Mouse (Mus musculus) gastrocnemius, adult 2 months (tissue): ENCODE data around the gene Spaca6. TPM values are rescaled to one million over a fixed set of nuclear protein-coding genes. Genes with fewer than 3 reads are reported as not detected.

ENCODE experiments used
- DNase-seq: peaks from one replicate; pipeline ENCODE4 v3.0.0; 2022
- H3K27ac ChIP-seq: fragments of 200-600 bp; 2 replicates; pipeline ENCODE4 v1.8.1; 2022; ENCODE audit warnings: mild to moderate bottlenecking
- H3K4me3 ChIP-seq: fragments of 200-600 bp; 2 replicates; pipeline ENCODE4 v1.8.1; 2022; ENCODE audit warnings: mild to moderate bottlenecking, moderate library complexity
- CTCF ChIP-seq: fragments of 200-600 bp; IDR thresholded peaks from 2 replicates; pipeline ENCODE4 v1.8.1; 2022; ENCODE audit warnings: antibody characterized with exemption, mild to moderate bottlenecking, moderate library complexity
- intact Hi-C: fragments of 180-260 bp; cut with DNase I; formaldehyde crosslinking; loops from one replicate; pipeline ENCODE4 v1.15.1; 2025
- long read RNA-seq, 2 experiments: library from polyadenylated mRNA; stranded (forward); transcript quantifications; one replicate each; pipeline ENCODE4 v2.0.0; 2021
- total RNA-seq, 2 experiments: library from RNA; stranded (reverse); gene quantifications; 2 replicates each; pipeline ENCODE4 v1.2.3; 2021

The Spaca6 gene
- total RNA-seq, result 1 to 10 TPM; 8.4 to 8.9 TPM
- long read RNA-seq, experiment 1, result 0 reads
- long read RNA-seq, experiment 2, partial matches to known transcripts, result 0 of 1 reads
- long read RNA-seq, experiment 2, other reads (novel, unspliced or antisense), result 0 of 1 reads

DNA sequence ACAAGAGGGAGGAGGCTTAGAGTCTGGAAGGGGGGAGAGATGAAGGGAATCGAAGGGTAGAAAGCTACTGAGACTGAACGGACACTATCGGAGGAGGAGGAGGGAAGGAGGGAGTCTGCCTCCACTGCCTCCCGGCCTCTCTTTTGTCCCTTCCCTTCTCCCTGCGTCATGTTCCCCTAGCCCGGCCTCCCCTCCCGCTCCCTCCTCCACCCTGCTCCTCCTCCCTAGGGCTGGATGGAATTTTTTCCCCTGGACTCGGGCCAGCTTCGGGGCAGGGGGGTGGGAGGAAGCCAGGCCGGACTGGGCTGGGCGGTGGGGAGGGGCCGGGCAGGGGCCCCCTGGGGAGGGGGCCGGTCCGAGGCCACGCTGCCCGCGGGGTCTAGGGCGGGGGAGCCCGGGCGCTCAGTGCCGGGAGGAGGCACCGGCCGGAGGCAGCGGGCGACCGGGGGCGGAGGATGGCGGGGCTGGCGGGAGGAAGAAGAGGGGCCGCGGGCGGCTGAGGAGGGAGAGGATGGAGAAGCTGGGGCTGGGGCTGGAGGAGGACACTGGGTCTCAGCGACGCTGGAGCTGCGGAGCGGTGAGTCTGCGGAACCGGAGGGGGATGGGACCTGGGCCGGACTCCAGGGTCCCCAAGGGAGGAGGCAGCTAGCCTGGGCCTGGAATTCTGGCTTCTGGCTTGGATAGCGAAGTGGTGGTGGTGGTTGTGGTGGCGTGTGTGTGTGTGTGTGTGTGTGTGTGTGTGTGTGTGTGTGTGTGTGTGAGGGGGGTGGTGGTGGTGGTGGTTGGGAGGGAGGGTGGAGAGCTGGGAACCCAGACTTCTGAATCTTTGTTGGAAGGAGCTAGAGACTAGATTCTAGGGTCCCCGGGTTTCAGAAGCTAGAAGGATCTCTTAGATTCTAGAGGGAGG, at the start of gene Spaca6:
Spaca6 (plus strand) TSS at position 408 of the 907 bp plus-strand sequence.
- peak; percentile 94 for DNase-seq
- TF ChIP-seq CTCF, result no peak
- intact Hi-C loops, result loop anchor here (1.0 to 5.0 kb wide), 2 partner anchors 11 to 40 kb away; no protein-coding TSS in a partner anchor
- peak within 1 kb of the TSS; percentile 94 for H3K4me3 ChIP-seq
- peak within 1 kb of the TSS; percentile 96 for H3K27ac ChIP-seq

DNA sequence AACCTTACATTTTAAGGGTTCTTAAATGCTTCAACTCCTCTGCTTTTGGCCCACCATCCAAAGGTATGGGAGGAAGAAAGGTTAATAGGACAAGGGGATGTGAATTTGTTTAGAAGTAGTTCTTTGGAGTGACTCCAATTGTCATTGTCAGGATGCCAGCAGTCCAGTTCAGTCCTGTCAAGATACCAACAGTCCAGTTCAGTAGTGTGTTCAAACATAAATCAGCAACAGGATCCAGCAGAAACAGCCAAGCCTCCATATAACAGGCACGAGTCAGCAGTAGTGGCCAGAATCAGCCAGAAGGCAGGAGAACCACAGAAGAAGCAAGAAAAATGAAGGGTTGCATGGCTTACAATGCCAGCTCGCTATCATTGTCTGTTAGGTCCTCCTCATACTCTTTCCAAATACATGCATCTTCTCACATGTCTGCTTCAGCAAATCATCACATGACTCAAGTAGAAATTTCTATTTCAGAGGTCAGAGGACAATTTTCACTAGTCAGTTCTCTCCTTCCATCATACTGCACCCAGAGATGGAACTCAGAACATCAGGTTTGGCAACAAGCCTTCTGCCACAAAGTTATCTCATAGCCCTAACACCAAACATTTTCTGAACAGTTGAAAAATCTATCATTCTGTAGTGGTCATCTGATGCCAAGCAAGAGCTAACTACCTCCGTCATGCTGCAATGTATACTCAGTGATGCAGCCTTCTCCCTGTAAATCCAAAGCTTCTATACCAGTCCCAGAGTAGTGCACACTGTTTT, 35.9 kb upstream of the Spaca6 start:
- TF ChIP-seq CTCF, result no peak
- Histone ChIP-seq H3K4me3 (no peak overlapping the region), H3K27ac (no peak overlapping the region)
- intact Hi-C loops, result no loop called here
- no peak for DNase-seq

DNA sequence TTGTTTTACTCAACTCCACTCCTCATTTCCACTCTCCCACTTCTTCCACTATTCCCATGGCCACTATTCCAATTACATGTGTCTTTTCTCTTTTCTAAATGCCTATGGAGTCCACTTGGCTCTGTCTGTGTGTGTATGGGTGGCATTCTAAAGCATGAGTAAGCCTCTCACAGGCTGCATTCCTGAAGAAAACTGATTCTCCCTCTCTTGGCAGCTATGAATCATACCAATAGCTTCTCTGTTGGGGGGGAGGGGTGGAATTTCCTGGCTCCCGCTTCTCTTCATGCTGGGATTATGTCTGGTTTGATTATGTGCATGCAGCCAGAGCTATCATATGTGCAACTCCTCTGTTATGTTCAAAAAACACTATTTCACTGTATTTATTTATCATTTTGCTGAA, 34.4 kb upstream of the Spaca6 start:
- Histone ChIP-seq H3K4me3 (no peak overlapping the region), H3K27ac (no peak overlapping the region)
- TF ChIP-seq CTCF, result no peak
- intact Hi-C loops, result no loop called here
- no peak for DNase-seq

DNA sequence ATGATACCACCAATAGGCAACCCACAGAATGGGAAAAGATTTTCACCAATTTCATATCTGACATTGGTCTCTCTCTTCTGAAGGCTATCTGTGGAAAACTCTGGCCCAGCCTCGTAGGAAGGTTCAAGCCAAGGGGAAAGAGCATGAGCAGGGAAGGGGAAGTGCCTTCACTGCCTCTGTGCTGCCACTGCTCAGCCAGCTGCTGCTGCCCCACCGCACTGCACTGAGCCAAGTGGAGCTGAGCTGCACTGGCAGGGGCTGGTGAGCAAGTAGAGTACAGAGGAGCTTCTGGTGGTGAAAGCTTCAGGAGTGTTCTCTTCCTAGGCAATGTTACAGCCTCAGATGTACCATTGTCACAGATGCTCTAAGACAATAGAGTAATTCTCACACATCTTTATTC, 31.4 kb upstream of the Spaca6 start:
- intact Hi-C loops, result no loop called here
- DNase-seq, result no peak
- H3K4me3 ChIP-seq, result no peak overlapping the region
- no peak for TF ChIP-seq CTCF
- no peak overlapping the region for H3K27ac ChIP-seq

DNA sequence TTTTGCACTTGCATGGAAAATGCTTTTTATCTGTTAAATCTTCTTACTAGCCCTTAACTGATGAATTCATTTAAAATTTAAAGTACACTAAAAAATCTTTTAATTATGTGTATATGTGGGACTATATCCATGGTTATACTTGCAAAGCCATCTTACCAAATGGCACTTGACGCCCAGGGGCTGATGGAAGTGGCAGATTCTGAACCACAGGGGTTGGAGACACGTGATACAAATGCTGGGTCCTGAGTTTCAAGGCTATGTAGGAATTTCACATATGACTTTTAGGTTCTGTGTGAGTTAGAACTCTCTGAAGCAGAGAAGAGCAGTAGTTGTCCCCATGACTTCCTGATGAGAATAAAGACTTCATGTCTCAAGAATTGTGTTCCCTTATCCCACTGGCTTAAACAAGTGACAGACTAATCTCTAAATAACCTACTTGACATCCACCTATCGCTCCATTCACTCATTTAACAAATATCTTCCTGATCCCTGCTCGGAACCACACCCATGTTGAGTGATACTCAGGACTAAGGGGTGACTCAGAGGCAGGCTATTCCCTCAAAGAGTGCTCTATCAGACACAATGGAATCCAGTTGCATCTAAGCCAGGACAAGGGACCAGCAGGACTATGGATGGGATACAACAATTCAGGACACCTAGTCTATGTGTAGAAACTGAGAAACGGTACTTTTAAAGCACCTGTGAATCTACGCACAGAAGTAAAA, 3.2 kb upstream of the Spaca6 start:
- no peak overlapping the region for H3K4me3 ChIP-seq
- DNase-seq, result no peak
- no peak for TF ChIP-seq CTCF
- H3K27ac ChIP-seq, result no peak overlapping the region
- intact Hi-C loops, result no loop called here

DNA sequence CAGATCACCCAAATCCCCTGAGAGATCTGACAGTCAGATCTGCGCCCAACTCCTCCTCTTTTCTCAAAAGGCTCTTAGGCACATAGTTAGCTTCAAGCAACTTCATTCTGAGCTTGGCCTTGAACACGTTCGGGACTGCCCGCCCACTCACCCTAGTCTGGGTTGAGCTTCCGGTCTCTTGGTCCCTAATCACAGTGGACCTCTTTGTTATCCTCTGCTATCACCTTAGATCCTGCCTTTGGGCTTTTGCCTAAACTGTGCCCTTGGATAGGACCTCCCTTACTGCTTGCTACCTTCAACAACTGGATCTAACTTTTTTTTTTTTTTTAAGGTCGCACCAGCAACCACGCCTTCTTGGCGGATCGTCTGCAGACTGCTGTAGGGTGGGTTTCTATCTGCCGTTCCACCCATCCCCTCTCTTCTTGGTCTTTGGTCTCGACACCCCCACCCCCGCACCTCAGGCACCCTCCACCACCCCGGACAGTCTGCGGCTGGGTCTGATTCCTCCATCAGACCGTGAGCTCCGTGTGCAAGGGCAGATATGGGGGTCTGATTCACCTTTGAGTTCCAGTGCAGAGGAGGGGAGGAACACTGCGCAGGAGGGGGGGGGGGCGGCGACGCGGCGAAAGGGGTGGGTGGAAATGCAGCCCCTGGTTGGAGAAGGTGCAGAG, 902 bp upstream of the Spaca6 start:
- TF ChIP-seq CTCF, result no peak
- peak; percentile 46 for DNase-seq
- Histone ChIP-seq H3K4me3 (peak overlapping the region; percentile 94), H3K27ac (peak overlapping the region; percentile 96)
- intact Hi-C loops, result loop anchor here (1.0 to 5.0 kb wide), 2 partner anchors 12 to 39 kb away; no protein-coding TSS in a partner anchor

DNA sequence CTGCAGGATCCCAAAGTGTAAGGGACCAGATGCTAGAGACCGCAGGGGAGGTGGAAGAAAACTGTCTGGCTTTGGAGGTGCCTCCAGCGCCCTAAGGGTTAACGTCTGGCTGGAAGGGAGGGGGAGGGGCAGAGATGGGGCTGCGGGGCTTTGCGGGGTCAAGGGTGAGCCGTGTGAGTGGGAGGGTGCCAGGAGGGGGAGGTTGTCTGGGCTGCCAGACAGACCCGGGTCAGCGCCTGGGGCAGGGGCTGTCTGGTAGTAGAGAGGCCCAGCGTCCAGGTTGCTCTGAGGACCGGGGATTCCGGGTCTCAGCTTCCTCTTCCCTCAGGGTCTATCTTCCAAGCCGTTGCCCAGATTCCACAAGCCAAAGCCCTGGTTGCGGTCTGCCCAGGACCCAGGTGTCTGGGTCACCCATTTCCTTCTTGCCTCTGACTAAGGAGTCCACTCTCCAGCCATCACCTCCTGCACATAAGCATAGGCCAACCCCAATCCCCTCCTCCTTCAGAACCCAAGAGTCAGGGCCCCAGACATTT, 766 bp downstream of the Spaca6 start:
- TF ChIP-seq CTCF, result no peak
- Histone ChIP-seq H3K27ac (peak overlapping the region; percentile 96), H3K4me3 (peak overlapping the region; percentile 94)
- intact Hi-C loops, result loop anchor here (5.0 kb wide), 1 partner anchor 40 kb away; no protein-coding TSS in a partner anchor
- DNase-seq, result peak; percentile 69

DNA sequence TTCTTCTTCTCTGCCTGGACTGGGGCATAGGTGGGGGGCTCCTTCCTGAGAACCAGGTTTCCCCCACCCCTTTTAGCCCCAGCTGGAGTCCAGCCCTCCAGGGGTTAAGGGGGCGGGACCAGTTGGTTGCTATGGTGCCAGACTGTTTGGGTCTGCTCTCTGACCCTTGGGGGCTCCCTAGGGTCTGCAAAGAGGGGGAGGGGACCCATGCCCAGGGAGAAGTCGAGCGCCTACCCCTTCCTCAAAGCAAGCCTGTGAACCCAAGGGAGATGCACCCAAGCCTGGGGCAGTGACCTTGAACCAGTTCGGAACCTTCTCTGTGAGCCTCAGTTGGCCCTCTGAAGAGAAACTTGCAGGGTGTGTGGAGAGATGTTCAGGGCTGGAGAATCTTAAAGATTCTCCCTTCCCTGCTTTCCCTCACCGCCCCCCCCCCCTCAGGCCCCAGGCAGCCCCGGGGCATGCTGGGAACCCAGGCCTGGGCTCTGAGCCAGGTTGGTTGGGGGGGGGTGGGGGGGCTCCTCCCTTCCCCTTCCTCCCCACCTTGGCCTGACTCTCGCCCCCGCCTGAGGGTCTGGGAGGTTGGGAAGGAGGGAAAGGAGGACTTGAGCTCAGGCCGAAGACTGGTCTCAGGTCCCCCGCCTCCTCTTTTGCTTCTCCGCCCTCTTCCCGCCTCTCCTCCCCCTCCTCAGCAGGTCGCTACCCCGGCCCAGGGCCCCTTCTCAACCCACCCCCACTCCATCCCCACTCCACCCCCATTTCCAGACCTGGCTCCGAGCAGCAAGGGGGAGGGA, 1.4 kb downstream of the Spaca6 start:
- peak overlapping the region; percentile 96 for H3K27ac ChIP-seq
- DNase-seq, result peak; percentile 65
- intact Hi-C loops, result loop anchor here (5.0 kb wide), 1 partner anchor 41 kb away; no protein-coding TSS in a partner anchor
- H3K4me3 ChIP-seq, result peak overlapping the region; percentile 94
- no peak for TF ChIP-seq CTCF

DNA sequence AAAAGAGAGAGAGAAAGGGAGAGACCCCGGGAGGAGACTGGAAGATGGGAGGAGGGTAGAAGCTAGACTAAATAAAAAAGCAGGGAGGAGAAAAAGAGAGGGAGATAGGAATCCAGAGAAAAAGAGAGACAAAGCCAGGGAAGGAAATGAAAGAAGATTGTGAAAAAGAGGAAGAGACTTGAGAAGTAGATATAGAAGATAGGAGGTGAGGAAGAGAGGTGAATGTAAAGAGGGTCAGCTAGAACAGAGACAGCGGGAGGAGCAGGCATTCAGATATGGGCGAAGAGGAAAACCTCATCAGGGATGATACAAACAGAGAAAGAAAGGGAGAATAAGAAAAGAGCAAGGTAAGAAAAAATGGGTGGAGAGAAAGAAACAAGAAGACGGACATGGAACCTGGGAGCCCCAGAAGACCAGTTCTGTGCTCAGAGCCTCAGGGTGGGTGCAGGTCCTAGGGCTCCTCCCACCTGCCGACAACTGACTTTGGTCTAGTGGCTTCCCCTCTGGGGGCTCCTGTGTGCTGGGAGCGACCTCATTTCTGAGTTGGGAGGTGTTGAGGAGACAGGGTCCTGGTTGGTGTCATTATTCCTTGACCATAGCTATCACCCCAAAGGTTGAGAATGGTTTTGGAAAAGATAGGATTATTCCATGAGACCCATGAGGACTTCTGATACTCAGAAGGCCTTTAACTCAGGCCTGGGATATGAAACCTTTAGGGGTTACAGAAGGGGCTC, 2.3 kb downstream of the Spaca6 start:
- TF ChIP-seq CTCF, result no peak
- DNase-seq, result no peak
- intact Hi-C loops, result loop anchor here (5.0 kb wide), 1 partner anchor 42 kb away; no protein-coding TSS in a partner anchor
- peak overlapping the region; percentile 96 for H3K27ac ChIP-seq
- peak overlapping the region; percentile 94 for H3K4me3 ChIP-seq
